Mouse (Mus musculus) neural tube, embryonic 11.5 days (tissue): Measurements from ENCODE around the gene Pou2f1. TPM values are rescaled to one million over a fixed set of nuclear protein-coding genes. Genes with fewer than 3 reads are reported as not detected.

Experiments used
- ATAC-seq: fragments of 200-750 bp; cut with Nextera tagmentation; 2 replicates; pipeline ENCODE4 v1.8.0; 2017; ENCODE audit warnings: moderate number of reproducible peaks, mild to moderate bottlenecking, moderate TSS enrichment, moderate library complexity; ENCODE audit not compliant: insufficient read depth, low FRiP score, low TSS enrichment
- DNase-seq: peaks from one replicate; pipeline ENCODE4 v3.0.0-alpha.2; 2015; ENCODE audit warnings: low spot score
- H3K27ac ChIP-seq: fragments of 300-500 bp; sonication (generic); 2 replicates; pipeline ENCODE4 v1.5.1; 2014; ENCODE audit warnings: low read depth, mild to moderate bottlenecking, low read length
- H3K27me3 ChIP-seq: fragments of 300-500 bp; sonication (generic); 2 replicates; pipeline ENCODE4 v1.6.1; 2014; ENCODE audit warnings: mild to moderate bottlenecking, low read length, mixed read lengths; ENCODE audit not compliant: control insufficient read depth, insufficient read depth
- H3K36me3 ChIP-seq: fragments of 300-500 bp; sonication (generic); 2 replicates; pipeline ENCODE4 v1.6.1; 2014; ENCODE audit warnings: mild to moderate bottlenecking, low read length, moderate library complexity, mixed read lengths; ENCODE audit not compliant: control insufficient read depth, insufficient read depth
- H3K4me1 ChIP-seq: fragments of 300-500 bp; sonication (generic); 2 replicates; pipeline ENCODE4 v1.6.1; 2014; ENCODE audit warnings: low read length, mixed read lengths; ENCODE audit not compliant: control insufficient read depth, insufficient read depth
- H3K4me2 ChIP-seq: fragments of 300-500 bp; sonication (generic); 2 replicates; pipeline ENCODE4 v1.6.1; 2014; ENCODE audit warnings: low read depth, mild to moderate bottlenecking, moderate library complexity
- H3K4me3 ChIP-seq: fragments of 300-500 bp; sonication (generic); 2 replicates; pipeline ENCODE4 v1.5.1; 2014; ENCODE audit warnings: low read depth, low read length
- H3K9ac ChIP-seq: fragments of 300-500 bp; sonication (generic); 2 replicates; pipeline ENCODE4 v1.6.1; 2014; ENCODE audit warnings: mild to moderate bottlenecking, low read length
- H3K9me3 ChIP-seq: fragments of 300-500 bp; sonication (generic); 2 replicates; pipeline ENCODE4 v1.6.1; 2016; ENCODE audit warnings: low read length; ENCODE audit not compliant: control insufficient read depth
- WGBS: fragments of 180-500 bp; shearing (Covaris S2); extraction: QIAGEN DNeasy Blood & Tissue Kit; methylation state at CpG from one replicate; pipeline ENCODE4 v1.1.7; 2014; 5-methylcytosine and 5-hydroxymethylcytosine counted together
- polyA plus RNA-seq: library from polyadenylated mRNA; unstranded; fragments of >200 nt; fragmentation: Nextera tagmentation; extraction: Ambion mirVana; gene quantifications from 2 replicates; pipeline ENCODE4 v1.2.1, GENCODE M21; 2014

Gene Pou2f1
- polyA plus RNA-seq, 1 experiment from 2014 or later: 27.5 TPM

DNA sequence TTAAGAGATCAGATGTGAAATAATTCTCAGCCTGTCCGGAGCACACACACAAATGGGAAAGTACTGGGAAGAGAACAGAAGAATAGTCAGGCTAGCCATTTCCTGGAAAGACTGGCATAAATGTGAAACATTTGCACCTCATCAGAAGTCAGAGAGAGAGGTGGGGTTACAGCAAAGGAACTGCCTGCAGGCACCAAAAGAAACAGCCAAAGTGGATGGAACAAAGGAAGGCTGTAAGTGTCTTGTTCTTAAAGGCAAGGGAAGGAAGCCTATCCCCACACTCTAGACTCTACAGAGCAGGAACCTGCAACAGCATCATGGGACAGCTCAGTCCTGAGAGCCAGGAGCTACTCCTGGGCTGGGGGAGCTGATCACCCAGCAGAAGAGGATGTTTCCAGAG is 39.0 kb upstream of the Pou2f1 start:
- H3K9ac ChIP-seq: no peak overlapping the region
- no peak overlapping the region for H3K27ac ChIP-seq
- H3K4me3 ChIP-seq: no peak overlapping the region
- no peak for ATAC-seq
- no peaks in the 10 kb centered on the region for H3K36me3 ChIP-seq
- 77% methylated on average over 1 of the region's 1 CpGs for WGBS
- H3K9me3 ChIP-seq: no peaks in the 10 kb centered on the region
- peaks cover 6% of the 10 kb centered on the region; the same call in 1 of the 2 replicates for H3K4me1 ChIP-seq
- DNase-seq: no peak
- no peaks in the 10 kb centered on the region for H3K27me3 ChIP-seq
- H3K4me2 ChIP-seq: no peak overlapping the region

- Histone ChIP-seq H3K4me1 (no peaks in the 10 kb centered on the region; the same call in 1 of the 2 replicates), H3K9ac (no peak overlapping the region), H3K27me3 (no peaks in the 10 kb centered on the region), H3K4me2 (no peak overlapping the region), H3K4me3 (no peak overlapping the region), H3K36me3 (no peaks in the 10 kb centered on the region), H3K9me3 (no peaks in the 10 kb centered on the region), H3K27ac (no peak overlapping the region)
- no peak for DNase-seq
- no peak for ATAC-seq
- WGBS: 85% methylated on average over 2 of the region's 2 CpGs
These were observed 36.4 kb upstream of the Pou2f1 start for GRCm38 (mm10) chr1:166038731-166039332.

DNA sequence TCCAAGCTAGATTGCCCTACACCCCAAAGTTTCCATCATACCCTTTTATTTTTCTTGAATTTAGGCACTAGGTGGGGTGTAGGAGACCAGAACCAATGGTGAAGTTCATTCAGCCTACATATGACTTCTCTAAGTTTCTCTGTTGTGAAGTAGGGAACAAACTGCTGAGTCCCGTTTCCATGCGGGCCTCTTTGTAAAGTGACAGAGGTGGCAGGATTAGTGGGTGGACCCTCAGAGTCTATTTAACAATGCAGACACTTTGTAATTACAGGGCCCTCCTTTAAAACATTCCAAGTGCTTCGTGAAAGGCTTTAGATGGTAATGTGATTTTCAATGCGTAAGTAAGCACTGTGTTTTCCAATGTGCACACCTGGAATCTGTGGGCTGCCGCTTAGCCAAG is 32.6 kb upstream of the Pou2f1 start:
- no peak overlapping the region for H3K27ac ChIP-seq
- no peak for DNase-seq
- WGBS: 26% methylated on average over 5 of the region's 5 CpGs
- no peaks in the 10 kb centered on the region for H3K27me3 ChIP-seq
- no peak for ATAC-seq
- no peak overlapping the region for H3K4me3 ChIP-seq
- no peak overlapping the region for H3K4me2 ChIP-seq
- H3K9ac ChIP-seq: no peak overlapping the region
- H3K36me3 ChIP-seq: no peaks in the 10 kb centered on the region
- no peaks in the 10 kb centered on the region for H3K4me1 ChIP-seq
- no peaks in the 10 kb centered on the region for H3K9me3 ChIP-seq

DNA sequence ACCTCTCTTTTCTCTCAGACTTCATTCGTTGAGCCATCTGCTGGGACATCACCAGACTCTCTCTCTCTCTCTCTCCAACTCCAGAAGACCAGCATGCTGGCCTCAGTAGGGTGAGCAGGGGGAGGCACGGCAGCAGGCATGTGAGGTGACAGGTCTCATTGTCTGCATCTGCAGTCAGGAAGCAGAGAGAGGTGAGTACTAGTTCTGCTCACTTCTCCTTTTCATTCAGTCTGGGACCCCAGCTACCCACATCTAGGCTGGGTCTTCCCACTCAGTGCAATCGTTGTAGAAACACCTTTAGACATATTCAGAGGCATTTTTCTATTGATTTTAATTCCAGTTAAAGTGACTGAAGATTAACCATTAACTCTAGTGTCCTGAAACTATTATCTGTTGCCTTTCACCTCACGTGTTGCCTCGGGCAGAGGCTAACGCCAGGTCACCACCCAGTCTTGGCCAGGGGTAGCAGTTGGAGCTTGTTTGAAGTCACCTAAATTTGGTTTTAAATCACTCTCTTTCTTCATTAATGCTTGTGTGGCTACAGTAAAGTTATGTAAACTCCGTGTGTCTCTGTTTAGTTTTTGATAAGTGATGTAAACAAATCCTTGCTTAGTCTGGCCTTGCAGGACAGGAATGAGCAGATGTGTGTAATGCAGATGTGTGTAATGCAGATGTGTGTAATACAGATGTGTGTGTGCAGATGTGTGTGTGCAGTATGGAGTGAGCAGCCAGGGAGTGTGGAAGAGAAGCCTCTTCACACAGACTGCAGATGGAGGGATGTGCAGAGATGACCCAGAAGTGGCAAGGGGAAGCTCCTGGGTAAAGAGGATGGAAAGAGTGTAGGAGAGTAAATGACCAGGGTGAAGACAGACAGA is 29.4 kb upstream of the Pou2f1 start:
- Histone ChIP-seq H3K36me3 (no peaks in the 10 kb centered on the region), H3K4me2 (no peak overlapping the region), H3K9ac (no peak overlapping the region), H3K4me3 (no peak overlapping the region), H3K27me3 (no peaks in the 10 kb centered on the region), H3K27ac (no peak overlapping the region), H3K9me3 (no peaks in the 10 kb centered on the region), H3K4me1 (no peaks in the 10 kb centered on the region)
- WGBS: 65% methylated on average over 7 of the region's 7 CpGs
- ATAC-seq: no peak
- DNase-seq: no peak

DNA sequence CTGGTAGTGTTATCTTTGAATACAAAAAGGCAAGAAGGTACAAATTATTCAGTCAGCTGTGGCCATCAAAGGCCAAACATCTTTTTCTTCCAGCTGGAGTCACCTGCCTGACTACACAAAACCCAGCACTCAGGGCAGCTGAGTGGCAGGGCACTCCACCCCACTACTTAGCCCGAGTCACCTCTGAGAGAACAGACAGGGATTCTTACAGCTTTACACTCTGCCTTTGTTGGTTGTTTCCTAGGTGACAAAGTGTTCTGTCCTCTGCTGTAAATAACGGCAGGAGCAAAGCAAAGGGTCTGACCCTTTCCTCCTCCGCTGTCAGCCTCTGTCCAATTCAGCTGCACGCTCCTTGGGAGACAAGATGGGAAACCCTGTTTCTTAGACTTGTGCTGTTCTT is 21.5 kb upstream of the Pou2f1 start:
- peak; percentile 11 for DNase-seq
- Histone ChIP-seq H3K4me3 (no peak overlapping the region), H3K27me3 (no peaks in the 10 kb centered on the region), H3K4me1 (no peaks in the 10 kb centered on the region), H3K4me2 (no peak overlapping the region), H3K36me3 (no peaks in the 10 kb centered on the region), H3K9ac (no peak overlapping the region), H3K27ac (no peak overlapping the region), H3K9me3 (no peaks in the 10 kb centered on the region)
- ATAC-seq: peak; percentile 45
- WGBS: 13% methylated on average over 4 of the region's 4 CpGs

DNA sequence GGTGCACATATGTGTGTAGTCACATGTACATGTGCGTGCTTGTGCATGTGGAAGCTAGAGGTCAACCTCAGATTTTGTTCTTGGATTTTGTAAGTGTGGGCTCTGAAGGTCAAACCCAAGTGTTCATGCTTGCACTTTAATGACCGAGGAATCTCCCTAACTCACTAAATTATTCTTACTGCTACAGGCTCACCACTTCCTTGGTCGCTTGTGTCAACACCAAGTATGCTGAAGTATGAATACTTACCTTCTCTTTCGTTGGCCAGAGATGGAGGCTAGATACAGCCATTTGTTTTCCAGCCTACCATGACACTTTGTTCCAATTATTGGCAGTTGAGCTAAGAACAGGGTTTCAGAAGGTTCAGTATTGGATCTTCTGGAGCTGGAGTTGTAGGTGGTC is 14.7 kb upstream of the Pou2f1 start:
- Histone ChIP-seq H3K4me3 (no peak overlapping the region), H3K9me3 (no peaks in the 10 kb centered on the region), H3K4me2 (no peak overlapping the region), H3K27ac (no peak overlapping the region), H3K36me3 (no peaks in the 10 kb centered on the region), H3K4me1 (no peaks in the 10 kb centered on the region), H3K27me3 (no peaks in the 10 kb centered on the region), H3K9ac (no peak overlapping the region)
- 91% methylated on average over 4 of the region's 4 CpGs for WGBS
- DNase-seq: no peak
- ATAC-seq: no peak

DNA sequence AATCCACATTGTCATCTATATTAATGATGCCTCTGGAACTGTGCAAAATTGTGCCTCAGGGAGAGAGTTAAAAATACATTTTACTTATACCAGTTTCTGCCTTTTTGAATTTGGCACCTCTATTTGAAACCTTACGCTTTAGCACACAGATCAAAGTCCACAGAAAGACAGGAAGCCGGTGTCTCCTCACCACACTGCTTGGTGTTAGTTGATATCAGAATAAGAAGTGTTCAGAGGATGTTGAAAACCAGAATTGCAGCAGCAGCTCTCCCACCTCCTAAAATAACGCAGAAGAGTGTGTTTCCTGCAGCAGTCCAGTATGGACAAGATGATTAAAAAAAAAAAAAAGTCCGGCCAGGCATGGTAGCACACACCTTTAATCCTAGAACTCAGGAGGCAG is 13.8 kb upstream of the Pou2f1 start:
- Histone ChIP-seq H3K9me3 (no peaks in the 10 kb centered on the region), H3K27ac (no peak overlapping the region), H3K4me3 (no peak overlapping the region), H3K9ac (no peak overlapping the region), H3K4me1 (no peaks in the 10 kb centered on the region), H3K36me3 (no peaks in the 10 kb centered on the region), H3K27me3 (no peaks in the 10 kb centered on the region), H3K4me2 (no peak overlapping the region)
- WGBS: 80% methylated on average over 4 of the region's 4 CpGs
- no peak for DNase-seq
- ATAC-seq: no peak

GRCm38 (mm10) chr1:166014530-166014929 is 12.1 kb upstream of the Pou2f1 start:
- Histone ChIP-seq H3K9ac (no peak overlapping the region), H3K27ac (no peak overlapping the region), H3K36me3 (no peaks in the 10 kb centered on the region), H3K27me3 (no peaks in the 10 kb centered on the region), H3K4me1 (no peaks in the 10 kb centered on the region), H3K9me3 (no peaks in the 10 kb centered on the region), H3K4me2 (no peak overlapping the region), H3K4me3 (no peak overlapping the region)
- DNase-seq (no peak), ATAC-seq (no peak)
- 62% methylated on average over 5 of the region's 5 CpGs for WGBS

DNA sequence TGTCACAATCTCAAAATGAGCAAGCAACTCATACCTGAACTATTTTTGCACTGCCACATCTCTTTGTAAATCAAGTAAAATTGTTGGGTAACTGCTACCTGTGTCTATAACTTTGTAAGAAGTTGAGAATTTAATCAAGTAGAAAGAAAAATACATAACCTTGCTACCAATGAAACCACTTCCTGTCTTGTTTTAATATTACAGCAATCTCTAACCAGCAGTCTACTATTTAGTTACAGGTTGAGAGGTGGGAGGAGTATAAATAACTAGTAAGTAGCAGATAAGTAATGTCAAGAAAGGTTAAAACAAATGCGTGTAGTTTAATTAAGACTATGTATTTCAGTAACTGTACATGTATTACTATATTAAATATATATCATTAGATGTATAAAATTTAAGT is 7.6 kb upstream of the Pou2f1 start:
- Histone ChIP-seq H3K4me3 (no peak overlapping the region), H3K9ac (no peak overlapping the region), H3K27ac (no peak overlapping the region), H3K36me3 (no peaks in the 10 kb centered on the region), H3K4me1 (no peaks in the 10 kb centered on the region), H3K27me3 (no peaks in the 10 kb centered on the region), H3K4me2 (no peak overlapping the region), H3K9me3 (no peaks in the 10 kb centered on the region)
- WGBS: 98% methylated on average over 1 of the region's 1 CpGs
- no peak for ATAC-seq
- no peak for DNase-seq
